Mouse (Mus musculus): ENCODE results near the gene Cdc6.

DNA sequence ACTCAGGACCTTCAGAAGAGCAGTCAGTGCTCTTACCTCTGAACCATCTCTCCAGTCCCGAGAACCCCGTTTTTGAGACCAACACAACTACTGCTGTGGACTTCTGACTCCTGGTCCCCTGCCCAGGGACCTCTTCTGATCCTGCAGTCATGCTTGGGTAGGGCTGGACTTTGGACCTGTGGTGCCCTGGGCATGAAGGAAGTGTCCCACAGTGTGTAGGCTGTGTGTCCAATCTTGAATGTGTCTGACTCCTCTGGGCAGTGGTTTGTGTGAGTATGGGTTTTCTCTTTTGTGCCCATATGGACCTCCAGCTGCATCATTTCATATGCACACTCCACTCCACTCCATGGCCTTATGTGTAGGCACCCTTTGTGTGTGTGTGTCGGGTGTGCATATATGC, 27.5 kb downstream of the Cdc6 start:
- TF ChIP-seq CTCF (IDR thresholded peaks at IDR 0.05; ENCODE audit: control insufficient read depth, insufficient read depth, insufficient read length) (no peak), USF1 (IDR thresholded peaks at IDR 0.05; ENCODE audit: low read depth) (no peak), MAX (IDR thresholded peaks at IDR 0.05) (no peak), MYOD1 (IDR thresholded peaks at IDR 0.05; ENCODE audit: control insufficient read depth, insufficient read length, low read depth) (no peak), CEBPB (IDR thresholded peaks at IDR 0.05; ENCODE audit: low read depth) (no peak), FOSL1 (IDR thresholded peaks at IDR 0.05; ENCODE audit: insufficient read depth, low read length, poor library complexity, severe bottlenecking) (no peak)
